Mouse (Mus musculus): ENCODE data around the gene Aak1. TPM values are rescaled to one million over a fixed set of nuclear protein-coding genes. Genes with fewer than 3 reads are reported as not detected.
A peak's percentile ranks its signal among the peaks of the same experiment; 100 is the strongest.

Gene Aak1
- polyA plus RNA-seq, 1 experiment from 2014 or later = 5.8 TPM

DNA sequence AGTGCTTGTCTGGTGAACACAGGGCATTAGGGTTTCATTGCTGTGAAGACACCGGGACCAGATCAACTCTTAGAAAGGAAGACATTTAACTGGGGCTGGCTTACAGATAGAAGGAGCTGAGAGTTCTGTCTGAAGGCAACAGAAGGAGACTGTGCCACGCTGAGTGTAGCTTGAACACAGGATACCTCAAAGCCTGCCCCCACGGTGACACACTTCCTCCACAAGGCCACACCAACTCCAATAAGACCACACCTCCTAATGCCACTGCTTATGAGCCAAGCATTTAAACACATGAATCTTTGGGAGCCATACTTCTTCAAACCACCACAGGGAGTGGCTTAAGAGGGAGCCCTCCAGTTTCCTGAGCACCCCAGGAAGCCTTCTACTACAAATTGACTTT is 51.2 kb downstream of the Aak1 start:
- WGBS (ENCODE audit: insufficient replicate concordance) = 54% methylated on average over 3 of the region's 3 CpGs
- Histone ChIP-seq H3K9me3 (replicated peaks) (no peaks in the 10 kb centered on the region), H3K27ac (no peak overlapping the region), H3K4me3 (no peak overlapping the region), H3K4me2 (no peak overlapping the region), H3K36me3 (no peaks in the 10 kb centered on the region), H3K9ac (no peak overlapping the region), H3K27me3 (replicated peaks) (no peaks in the 10 kb centered on the region), H3K4me1 (0 out of 2 replicates have a peak, but pooled peaks cover 10% of the 10 kb centered on the region)
- ATAC-seq = no peak

DNA sequence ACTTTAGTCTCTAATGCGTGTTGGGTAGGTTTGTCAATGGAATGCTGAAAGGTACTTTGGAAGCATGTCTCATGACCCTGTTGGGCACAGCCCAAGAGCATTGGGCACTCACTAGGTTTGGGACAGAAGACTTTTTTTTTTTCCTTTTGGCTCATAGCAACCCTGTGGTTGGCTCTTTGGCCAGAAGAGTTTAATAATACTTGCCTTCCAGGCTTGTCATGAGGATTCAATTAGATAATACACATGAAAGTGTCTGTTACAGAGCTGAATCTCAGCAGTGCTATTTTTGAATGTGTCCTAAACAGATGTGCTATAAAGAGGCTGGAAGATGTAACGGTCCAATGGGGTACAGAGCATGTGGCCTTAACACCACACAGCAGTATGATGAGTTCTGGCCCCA is 56.2 kb downstream of the Aak1 start:
- Histone ChIP-seq H3K9me3 (replicated peaks) (no peaks in the 10 kb centered on the region), H3K4me1 (peaks cover 32% of the 10 kb centered on the region), H3K36me3 (no peaks in the 10 kb centered on the region), H3K9ac (no peak overlapping the region), H3K4me2 (no peak overlapping the region), H3K4me3 (no peak overlapping the region), H3K27ac (no peak overlapping the region), H3K27me3 (replicated peaks) (no peaks in the 10 kb centered on the region)
- ATAC-seq = no peak
- 88% methylated on average over 2 of the region's 2 CpGs for WGBS (ENCODE audit: insufficient replicate concordance)

DNA sequence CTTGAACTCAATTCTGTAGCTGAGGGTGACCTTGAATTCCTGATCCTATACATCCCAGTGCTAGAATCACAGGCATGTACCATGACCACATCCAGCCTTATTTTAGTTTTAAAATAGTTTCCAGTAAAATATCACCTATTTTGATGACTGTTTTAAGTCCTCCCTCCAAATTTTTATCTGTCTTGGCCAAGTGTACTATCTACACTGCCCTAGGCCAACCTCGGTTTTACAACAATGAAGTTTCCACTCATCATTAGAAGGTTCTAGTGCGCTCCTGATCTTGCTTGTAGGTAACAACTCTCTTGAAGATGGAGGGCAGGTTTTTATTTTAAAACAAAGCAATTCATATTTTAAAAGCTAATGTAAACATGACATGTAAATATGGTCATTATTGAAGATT is 57.9 kb downstream of the Aak1 start:
- Histone ChIP-seq H3K27ac (no peak overlapping the region), H3K4me1 (peaks cover 28% of the 10 kb centered on the region), H3K4me2 (no peak overlapping the region), H3K9me3 (replicated peaks) (no peaks in the 10 kb centered on the region), H3K4me3 (no peak overlapping the region), H3K9ac (no peak overlapping the region), H3K36me3 (no peaks in the 10 kb centered on the region), H3K27me3 (replicated peaks) (no peaks in the 10 kb centered on the region)
- WGBS (ENCODE audit: insufficient replicate concordance) = 53% methylated on average over 2 of the region's 2 CpGs
- ATAC-seq = no peak

DNA sequence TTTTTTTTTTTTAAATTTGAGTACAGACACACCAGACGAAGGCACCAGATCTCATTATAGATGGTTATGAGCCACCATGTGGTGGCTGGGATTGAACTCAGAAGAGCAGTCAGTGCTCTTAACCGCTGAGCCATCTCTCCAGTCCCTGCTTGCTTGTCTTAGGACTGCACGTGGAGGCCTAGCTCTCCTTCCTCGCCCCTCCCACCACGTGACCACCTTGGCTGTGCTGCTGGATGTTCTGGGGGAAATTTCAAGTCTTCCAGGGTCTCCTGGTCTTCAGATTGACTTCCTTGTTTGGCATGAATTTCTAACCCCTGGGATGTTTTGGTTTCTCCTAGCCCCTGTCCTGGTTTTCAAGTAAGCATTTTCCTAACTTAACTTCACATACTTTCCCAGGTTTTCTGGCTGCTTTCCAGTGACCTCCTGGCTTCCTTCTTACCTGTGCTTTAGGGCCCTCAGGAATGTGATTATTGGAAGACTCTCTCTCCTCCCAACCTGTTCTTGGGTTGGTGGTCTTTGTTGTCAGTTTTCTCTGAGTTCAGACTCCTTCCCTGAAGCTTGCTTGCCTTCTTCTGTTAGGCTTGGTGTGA is 59.3 kb downstream of the Aak1 start:
- Histone ChIP-seq H3K9ac (no peak overlapping the region), H3K4me1 (peaks cover 28% of the 10 kb centered on the region), H3K9me3 (replicated peaks) (no peaks in the 10 kb centered on the region), H3K36me3 (no peaks in the 10 kb centered on the region), H3K4me2 (no peak overlapping the region), H3K27ac (no peak overlapping the region), H3K27me3 (replicated peaks) (no peaks in the 10 kb centered on the region), H3K4me3 (no peak overlapping the region)
- 50% methylated on average over 5 of the region's 5 CpGs for WGBS (ENCODE audit: insufficient replicate concordance)
- no peak for ATAC-seq

DNA sequence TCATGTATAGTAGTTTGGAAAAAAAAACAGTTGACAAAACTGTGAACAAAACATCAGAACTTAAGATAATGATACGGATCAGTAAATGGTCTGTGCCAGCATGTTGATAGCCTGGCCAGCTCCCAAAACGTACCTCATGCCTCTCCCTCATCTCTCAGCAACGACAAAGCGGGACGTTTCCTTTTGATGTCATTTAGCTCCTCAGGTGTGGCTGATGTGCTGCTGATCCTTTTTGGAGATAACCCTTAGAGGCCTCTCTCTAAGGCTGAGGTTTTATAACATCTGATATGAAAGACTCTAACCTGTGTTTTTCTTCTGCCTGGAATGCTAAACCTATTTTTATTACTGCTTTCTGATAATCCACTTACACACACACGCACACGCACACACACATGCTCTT is 60.6 kb downstream of the Aak1 start:
- Histone ChIP-seq H3K4me3 (no peak overlapping the region), H3K27ac (no peak overlapping the region), H3K4me1 (peaks cover 28% of the 10 kb centered on the region), H3K4me2 (no peak overlapping the region), H3K36me3 (peaks cover 3% of the 10 kb centered on the region; the same call in 1 of the 2 replicates), H3K9ac (no peak overlapping the region), H3K27me3 (replicated peaks) (no peaks in the 10 kb centered on the region), H3K9me3 (replicated peaks) (no peaks in the 10 kb centered on the region)
- ATAC-seq = no peak
- WGBS (ENCODE audit: insufficient replicate concordance) = 65% methylated on average over 7 of the region's 7 CpGs

DNA sequence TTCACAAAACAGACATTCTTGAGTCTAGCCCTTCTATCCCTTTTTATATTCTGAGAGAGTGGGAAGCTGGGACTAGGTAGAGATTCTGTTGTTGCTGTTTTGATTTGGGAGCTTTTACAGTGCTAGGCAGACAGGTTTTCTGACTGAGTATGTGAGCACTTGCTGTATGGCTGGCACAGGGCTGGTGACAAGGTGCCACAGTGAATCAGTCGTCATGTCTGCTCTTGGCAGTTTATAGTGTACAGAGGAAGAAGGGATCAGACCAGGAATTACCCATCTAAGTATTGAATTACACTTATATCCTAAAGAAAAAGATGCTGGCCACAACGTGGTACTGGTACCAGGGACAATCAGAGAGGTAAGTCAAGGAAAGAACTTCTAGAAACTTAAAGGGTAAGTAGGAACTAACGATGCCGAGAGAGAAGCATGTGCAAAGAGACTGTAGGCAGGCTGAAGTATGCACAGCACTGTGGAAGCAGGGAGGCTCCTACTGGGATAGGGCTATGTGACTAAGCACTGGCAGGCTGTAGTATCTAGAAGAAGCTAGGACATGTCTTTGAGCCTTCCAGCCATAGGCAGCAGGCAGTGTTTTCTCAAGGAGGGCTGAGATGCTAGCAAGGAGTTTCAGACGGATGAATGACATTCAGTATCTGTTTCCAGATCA is 67.0 kb downstream of the Aak1 start:
- Histone ChIP-seq H3K36me3 (peaks cover 4% of the 10 kb centered on the region; the same call in 1 of the 2 replicates), H3K4me3 (no peak overlapping the region), H3K27ac (no peak overlapping the region), H3K4me2 (no peak overlapping the region), H3K9ac (no peak overlapping the region), H3K4me1 (peaks cover 4% of the 10 kb centered on the region; the same call in 1 of the 2 replicates), H3K27me3 (replicated peaks) (no peaks in the 10 kb centered on the region), H3K9me3 (replicated peaks) (no peaks in the 10 kb centered on the region)
- WGBS (ENCODE audit: insufficient replicate concordance) = 68% methylated on average over 5 of the region's 5 CpGs
- ATAC-seq = no peak

DNA sequence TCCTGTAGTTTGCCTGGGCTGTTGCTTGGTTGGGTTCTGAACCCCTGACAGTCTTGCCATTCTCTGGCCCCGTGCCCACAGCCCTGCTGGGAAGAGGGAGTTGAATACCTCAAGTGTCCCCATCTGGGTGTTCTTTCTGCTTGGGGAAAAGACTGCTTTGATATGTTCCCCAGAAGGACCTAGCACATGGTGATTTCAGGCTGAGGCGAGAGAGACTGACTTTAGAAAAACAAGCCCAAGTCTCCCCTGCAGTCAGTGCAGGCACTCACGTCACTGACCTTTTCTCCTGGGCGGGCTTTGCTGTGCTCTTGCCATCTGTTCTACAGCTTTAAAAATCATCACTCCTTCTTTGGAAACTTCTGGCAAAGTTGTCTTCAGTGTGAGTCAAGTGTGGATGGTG is 67.9 kb downstream of the Aak1 start:
- Histone ChIP-seq H3K27me3 (replicated peaks) (no peaks in the 10 kb centered on the region), H3K27ac (no peak overlapping the region), H3K9ac (no peak overlapping the region), H3K36me3 (peaks cover 4% of the 10 kb centered on the region; the same call in 1 of the 2 replicates), H3K4me1 (peaks cover 4% of the 10 kb centered on the region; the same call in 1 of the 2 replicates), H3K4me2 (no peak overlapping the region), H3K4me3 (no peak overlapping the region), H3K9me3 (replicated peaks) (no peaks in the 10 kb centered on the region)
- ATAC-seq = no peak
- 71% methylated on average over 4 of the region's 4 CpGs for WGBS (ENCODE audit: insufficient replicate concordance)

DNA sequence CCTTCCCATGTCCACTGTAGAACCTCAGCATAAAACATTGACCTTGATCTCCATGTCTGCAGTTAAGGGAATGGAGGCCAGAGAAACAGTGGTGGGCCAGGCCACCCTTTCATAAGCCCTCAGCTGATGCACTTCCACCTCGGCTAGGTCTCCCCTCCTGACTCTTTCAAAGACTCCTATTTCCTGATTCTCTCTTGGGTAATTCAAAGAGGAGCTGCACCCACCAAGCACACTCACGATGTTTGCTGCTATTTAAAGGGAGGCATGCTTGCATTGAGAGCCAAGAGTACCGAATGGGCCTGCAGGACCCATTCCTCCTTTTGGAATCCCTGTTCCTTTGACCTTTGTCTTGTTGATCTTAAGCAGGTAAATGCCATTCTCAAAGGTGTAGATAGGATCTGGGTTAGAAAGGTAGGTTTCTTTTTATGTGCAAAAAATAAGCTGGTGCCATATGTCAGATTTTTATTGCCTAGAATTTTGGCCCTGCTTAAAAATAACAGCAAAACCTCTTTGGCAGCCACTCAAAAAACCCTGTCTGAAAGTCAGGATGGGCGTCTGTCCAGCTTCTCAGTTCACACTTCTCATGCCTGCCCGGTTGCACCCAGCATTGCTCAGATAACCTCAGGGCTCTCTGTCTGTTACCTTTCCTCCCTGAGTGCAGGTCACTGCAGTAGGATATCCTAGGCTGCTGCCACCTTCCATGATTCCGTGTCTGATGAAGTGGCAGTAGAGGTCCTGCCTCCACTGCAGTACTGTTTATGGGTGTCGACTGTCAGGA is 68.9 kb downstream of the Aak1 start:
- no peaks in the 10 kb centered on the region for H3K9me3 ChIP-seq (replicated peaks)
- no peak overlapping the region for H3K9ac ChIP-seq
- no peak for ATAC-seq
- WGBS (ENCODE audit: insufficient replicate concordance) = 75% methylated on average over 7 of the region's 7 CpGs
- no peak overlapping the region for H3K4me3 ChIP-seq
- no peak overlapping the region for H3K27ac ChIP-seq
- H3K36me3 ChIP-seq = peaks cover 4% of the 10 kb centered on the region; the same call in 1 of the 2 replicates
- no peak overlapping the region for H3K4me2 ChIP-seq
- H3K27me3 ChIP-seq (replicated peaks) = no peaks in the 10 kb centered on the region
- H3K4me1 ChIP-seq = peaks cover 4% of the 10 kb centered on the region; the same call in 1 of the 2 replicates

DNA sequence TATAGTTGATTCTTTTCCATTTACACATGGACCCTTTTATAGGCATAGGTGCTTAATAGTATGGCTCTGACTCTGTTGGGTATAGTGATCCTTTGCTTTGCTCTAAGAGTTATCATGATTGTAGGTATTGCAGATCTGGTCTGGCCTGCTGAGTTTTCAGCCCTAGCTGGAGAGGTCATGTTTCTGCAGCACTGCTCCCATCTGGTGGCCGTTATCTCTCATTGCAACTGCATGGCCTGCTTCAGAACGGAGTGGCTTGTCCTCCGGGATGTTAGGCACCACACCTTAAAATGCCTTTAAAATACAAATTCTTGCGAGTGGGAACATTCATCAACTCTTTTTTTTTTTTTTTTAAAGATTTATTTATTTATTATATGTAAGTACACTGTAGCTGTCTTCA is 72.6 kb downstream of the Aak1 start:
- ATAC-seq = peak; percentile 68
- WGBS (ENCODE audit: insufficient replicate concordance) = 20% methylated on average over 4 of the region's 4 CpGs
- no peak overlapping the region for H3K4me2 ChIP-seq
- H3K27me3 ChIP-seq (replicated peaks) = no peaks in the 10 kb centered on the region
- H3K9me3 ChIP-seq (replicated peaks) = no peaks in the 10 kb centered on the region
- H3K4me3 ChIP-seq = no peak overlapping the region
- H3K36me3 ChIP-seq = peaks cover 17% of the 10 kb centered on the region
- no peak overlapping the region for H3K9ac ChIP-seq
- no peaks in the 10 kb centered on the region for H3K4me1 ChIP-seq
- H3K27ac ChIP-seq = no peak overlapping the region

DNA sequence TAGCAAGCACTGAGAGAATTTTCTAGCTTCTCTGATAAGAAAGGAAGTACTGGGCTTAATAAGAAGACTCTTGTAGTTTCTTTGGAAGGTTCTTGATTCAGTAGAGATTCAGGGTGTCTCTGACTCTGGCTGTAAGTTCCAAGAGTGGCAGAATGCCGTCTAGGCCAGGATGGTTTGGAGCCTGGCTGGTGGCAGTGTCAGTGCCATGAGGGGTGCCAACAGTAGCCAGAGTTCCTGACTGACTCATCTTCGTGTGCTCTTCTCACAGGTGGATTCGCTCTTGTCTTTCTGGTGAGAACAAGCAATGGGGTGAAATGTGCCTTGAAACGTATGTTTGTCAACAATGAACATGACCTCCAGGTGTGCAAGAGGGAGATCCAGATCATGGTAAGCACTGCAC is 75.4 kb downstream of the Aak1 start:
- peaks cover 36% of the 10 kb centered on the region for H3K36me3 ChIP-seq
- H3K9me3 ChIP-seq (replicated peaks) = no peaks in the 10 kb centered on the region
- ATAC-seq = no peak
- no peaks in the 10 kb centered on the region for H3K27me3 ChIP-seq (replicated peaks)
- no peak overlapping the region for H3K27ac ChIP-seq
- H3K4me2 ChIP-seq = no peak overlapping the region
- WGBS (ENCODE audit: insufficient replicate concordance) = 82% methylated on average over 4 of the region's 4 CpGs
- no peak overlapping the region for H3K9ac ChIP-seq
- no peaks in the 10 kb centered on the region for H3K4me1 ChIP-seq
- no peak overlapping the region for H3K4me3 ChIP-seq

DNA sequence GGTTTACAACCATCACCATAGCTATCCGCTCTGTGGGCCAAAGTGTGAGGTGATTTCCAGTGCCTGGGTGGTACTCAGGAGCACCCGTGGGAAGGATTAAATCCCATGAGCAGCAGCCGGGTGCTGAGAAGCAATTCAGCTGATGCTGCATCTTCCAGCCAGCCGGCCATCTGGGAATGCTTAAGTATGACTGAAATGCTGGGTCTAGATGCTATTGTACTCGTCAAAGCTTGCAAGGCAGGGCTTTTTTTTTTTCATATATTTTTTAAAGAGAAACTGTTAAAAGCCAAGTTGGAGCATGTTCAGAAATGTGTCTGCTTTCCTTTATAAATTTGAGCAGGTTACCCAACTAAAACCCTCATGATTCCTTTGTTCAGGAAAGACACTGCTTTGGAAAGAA is 85.2 kb downstream of the Aak1 start:
- H3K4me1 ChIP-seq = peaks cover 5% of the 10 kb centered on the region
- peaks cover 34% of the 10 kb centered on the region for H3K36me3 ChIP-seq
- WGBS (ENCODE audit: insufficient replicate concordance) = 77% methylated on average over 5 of the region's 5 CpGs
- H3K27me3 ChIP-seq (replicated peaks) = no peaks in the 10 kb centered on the region
- H3K27ac ChIP-seq = no peak overlapping the region
- no peak overlapping the region for H3K4me3 ChIP-seq
- no peak for ATAC-seq
- H3K4me2 ChIP-seq = no peak overlapping the region
- no peak overlapping the region for H3K9ac ChIP-seq
- no peaks in the 10 kb centered on the region for H3K9me3 ChIP-seq (replicated peaks)

DNA sequence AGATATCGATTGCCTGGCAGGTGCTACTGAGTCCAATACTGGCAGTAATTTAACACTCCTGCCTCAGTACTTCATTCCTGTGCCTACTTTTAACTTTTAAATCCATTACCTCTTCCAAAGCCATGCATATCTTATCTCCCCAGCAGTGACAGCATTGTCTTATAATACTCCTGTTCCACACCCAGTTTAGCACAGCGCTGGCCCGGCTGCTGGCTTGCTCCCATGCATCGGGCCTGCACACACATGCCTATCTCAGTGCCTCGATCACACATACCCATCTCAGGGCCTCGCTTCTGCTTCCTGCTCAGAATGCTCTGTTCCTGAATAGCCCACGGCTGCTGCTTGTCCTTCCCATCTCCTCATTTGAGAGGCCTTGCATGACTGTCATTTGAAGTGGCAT is 90.5 kb downstream of the Aak1 start:
- Histone ChIP-seq H3K4me3 (no peak overlapping the region), H3K9me3 (replicated peaks) (no peaks in the 10 kb centered on the region), H3K4me1 (peaks cover 11% of the 10 kb centered on the region), H3K27ac (no peak overlapping the region), H3K9ac (no peak overlapping the region), H3K36me3 (peaks cover 47% of the 10 kb centered on the region), H3K27me3 (replicated peaks) (no peaks in the 10 kb centered on the region), H3K4me2 (peak overlapping the region; percentile 21)
- 30% methylated on average over 7 of the region's 7 CpGs for WGBS (ENCODE audit: insufficient replicate concordance)
- ATAC-seq = peak; percentile 89

Data from liver, embryonic 12.5 days (tissue).